Mouse (Mus musculus) thymus, adult 2 months (tissue): ENCODE results near the gene Whrn. TPM values are rescaled to one million over a fixed set of nuclear protein-coding genes. Genes with fewer than 3 reads are reported as not detected.
A peak's percentile ranks its signal among the peaks of the same experiment; 100 is the strongest.

Source experiments
- DNase-seq: peaks from one replicate; pipeline ENCODE4 v3.0.0; 2021
- H3K27ac ChIP-seq: fragments of 200-500 bp; 2 replicates; pipeline ENCODE4 v1.5.1; 2012; ENCODE audit warnings: low read length, control low read depth; ENCODE audit not compliant: control insufficient read depth, insufficient read depth
- H3K27me3 ChIP-seq: fragments of 200-500 bp; 2 replicates; pipeline ENCODE4 v1.6.1; 2012; ENCODE audit warnings: mild to moderate bottlenecking, low read length, moderate library complexity, mixed read lengths; ENCODE audit not compliant: control insufficient read depth, insufficient read depth
- H3K36me3 ChIP-seq: fragments of 200-500 bp; 2 replicates; pipeline ENCODE4 v1.6.1; 2012; ENCODE audit warnings: mild to moderate bottlenecking, low read length, moderate library complexity; ENCODE audit not compliant: control insufficient read depth, insufficient read depth
- H3K4me1 ChIP-seq: fragments of 200-500 bp; replicated peaks from 2 replicates; pipeline ENCODE4 v1.6.1; 2012; ENCODE audit warnings: low read length; ENCODE audit not compliant: control insufficient read depth, insufficient read depth
- H3K4me3 ChIP-seq: fragments of 200-500 bp; 2 replicates; pipeline ENCODE4 v1.5.1; 2012; ENCODE audit warnings: mild to moderate bottlenecking, low read length, control low read depth, moderate library complexity; ENCODE audit not compliant: control insufficient read depth, insufficient read depth
- CTCF ChIP-seq: fragments of 200-500 bp; IDR thresholded peaks from 2 replicates; pipeline ENCODE4 v1.5.1; 2012; ENCODE audit warnings: mild to moderate bottlenecking, control low read depth, low read length, moderate library complexity, borderline replicate concordance; ENCODE audit not compliant: control insufficient read depth, poor library complexity, insufficient read depth; ENCODE audit errors: extremely low read depth
- POLR2A ChIP-seq: fragments of 200-500 bp; IDR thresholded peaks from 2 replicates; pipeline ENCODE4 v1.6.1; 2012; ENCODE audit warnings: mild to moderate bottlenecking, low read length, control low read depth, moderate library complexity; ENCODE audit not compliant: control insufficient read depth, poor library complexity, insufficient read depth; ENCODE audit errors: extremely low read depth
- WGBS: fragments of 180-500 bp; shearing (Covaris S2); methylation state at CpG from one replicate; pipeline ENCODE4 v1.1.7; 2018; 5-methylcytosine and 5-hydroxymethylcytosine counted together
- polyA plus RNA-seq: library from polyadenylated mRNA; depleted of rRNA; stranded (reverse); fragments of >200 nt; gene quantifications from 2 replicates; pipeline ENCODE4 v1.2.3, GENCODE M21; 2012

Whrn gene
- polyA plus RNA-seq, 1 experiment, result 132 TPM

GRCm38 (mm10) chr4:63408247-63408646, 87.5 kb downstream of the Whrn start:
- Histone ChIP-seq H3K27me3 (no peaks in the 10 kb centered on the region), H3K36me3 (no peaks in the 10 kb centered on the region), H3K4me1 (peaks cover 50% of the 10 kb centered on the region), H3K4me3 (no peak overlapping the region), H3K27ac (no peak overlapping the region)
- TF ChIP-seq POLR2A (no peak), CTCF (no peak)
- DNase-seq, result no peak
- WGBS, result 86% methylated on average over 7 of the region's 7 CpGs

DNA sequence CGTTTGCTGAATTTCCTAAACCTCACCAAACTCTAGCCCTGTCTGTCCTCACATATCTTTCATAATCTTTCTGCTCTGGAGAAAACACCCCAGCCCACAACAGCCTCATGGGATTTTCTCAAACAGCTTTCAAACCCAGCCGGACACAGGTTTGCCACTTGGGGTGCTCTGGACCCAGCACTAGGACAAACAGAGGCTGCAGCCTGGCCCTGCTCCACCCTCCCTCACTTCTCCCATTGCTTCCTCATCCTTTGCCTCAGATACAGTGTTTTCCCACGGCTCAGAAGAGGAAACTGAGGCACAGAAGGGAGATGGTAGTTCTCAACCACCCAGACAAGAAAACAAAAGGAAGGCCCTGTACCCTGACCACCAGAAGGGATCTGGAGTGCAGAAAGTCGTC, 90.1 kb downstream of the Whrn start:
- 49% methylated on average over 4 of the region's 4 CpGs for WGBS
- Histone ChIP-seq H3K36me3 (no peaks in the 10 kb centered on the region), H3K4me3 (no peak overlapping the region), H3K27me3 (no peaks in the 10 kb centered on the region), H3K4me1 (peaks cover 62% of the 10 kb centered on the region), H3K27ac (peak overlapping the region; percentile 93; the same call in 1 of the 2 replicates)
- no peak for DNase-seq
- no peak for TF ChIP-seq CTCF
- no peak for TF ChIP-seq POLR2A

GRCm38 (mm10) chr4:63405051-63405450, 90.7 kb downstream of the Whrn start:
- H3K27ac ChIP-seq, result peak overlapping the region; percentile 93
- DNase-seq, result peak; percentile 68
- no peaks in the 10 kb centered on the region for H3K36me3 ChIP-seq
- H3K4me1 ChIP-seq, result peaks cover 69% of the 10 kb centered on the region
- WGBS, result 5% methylated on average over 7 of the region's 7 CpGs
- H3K27me3 ChIP-seq, result no peaks in the 10 kb centered on the region
- TF ChIP-seq POLR2A (no peak), CTCF (no peak)
- no peak overlapping the region for H3K4me3 ChIP-seq

DNA sequence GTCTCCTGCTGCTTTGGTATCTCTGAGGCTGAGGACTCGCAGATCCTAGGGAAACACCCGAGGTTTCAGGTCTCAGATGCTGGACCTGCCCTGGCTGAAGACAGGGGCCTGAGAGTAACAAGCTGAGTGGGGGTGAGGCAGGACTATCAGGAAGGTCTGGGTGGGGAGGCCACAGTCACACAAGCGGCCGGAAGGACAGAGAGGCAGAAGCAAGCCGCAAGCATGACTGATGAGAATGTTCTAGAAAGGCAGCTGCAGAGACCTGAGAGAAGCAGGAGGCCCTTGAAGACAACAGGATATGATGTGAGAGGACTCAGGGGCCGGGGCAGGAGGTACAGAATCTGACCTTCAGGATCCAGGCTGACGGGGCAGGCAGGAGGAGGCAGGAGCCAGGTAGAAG, 91.6 kb downstream of the Whrn start:
- 7% methylated on average over 7 of the region's 7 CpGs for WGBS
- peak; percentile 72 for DNase-seq
- Histone ChIP-seq H3K4me3 (peak overlapping the region; percentile 6), H3K4me1 (peaks cover 71% of the 10 kb centered on the region), H3K27me3 (no peaks in the 10 kb centered on the region), H3K27ac (peak overlapping the region; percentile 93), H3K36me3 (no peaks in the 10 kb centered on the region)
- TF ChIP-seq CTCF, result no peak
- peak; percentile 42 for TF ChIP-seq POLR2A

DNA sequence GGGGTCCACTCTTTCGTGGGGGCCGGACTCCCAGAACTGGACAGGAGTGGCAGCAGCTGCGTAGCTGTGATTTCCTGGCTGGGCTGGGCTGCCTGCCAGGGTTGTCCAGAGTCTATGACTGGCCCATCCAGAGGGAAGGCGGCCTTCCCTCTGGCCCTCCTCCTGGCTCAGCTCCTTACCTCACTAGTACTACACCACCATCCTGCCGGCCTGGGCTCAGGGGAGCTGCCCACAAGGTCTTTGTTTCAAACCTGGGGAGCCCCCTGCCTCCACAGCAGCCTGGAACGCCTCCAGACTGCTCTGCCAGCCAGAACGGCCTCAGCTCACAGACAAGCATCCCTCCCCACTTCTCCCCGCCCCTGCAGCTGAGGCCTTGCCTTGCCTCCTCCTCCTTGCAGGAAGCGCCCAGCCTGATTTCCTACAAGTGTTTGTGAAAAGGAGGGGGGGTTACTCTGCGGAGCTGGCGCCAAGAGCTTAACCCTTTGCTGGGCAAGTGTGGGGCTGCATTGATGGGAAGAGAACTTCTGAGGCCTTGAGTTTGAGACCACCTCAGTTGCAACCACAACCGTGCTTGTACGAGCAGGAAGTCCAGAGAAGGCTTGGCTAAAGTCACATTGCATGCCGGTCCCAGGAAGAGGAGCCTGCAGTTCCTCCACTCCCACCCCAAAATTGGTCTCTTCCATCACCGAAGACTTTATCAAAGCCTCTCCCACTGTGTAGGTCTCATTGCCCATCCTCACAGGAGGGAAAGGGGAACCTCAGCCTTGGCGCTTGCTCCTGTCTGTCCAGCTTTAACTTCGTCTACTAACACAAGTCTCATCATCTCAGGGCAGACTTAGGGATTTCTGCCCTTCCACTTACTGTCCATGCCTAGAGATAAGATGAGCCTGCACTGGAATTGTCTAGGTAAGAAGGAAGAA, 92.5 kb downstream of the Whrn start, which contains the start of gene Akna:
TSS of gene Akna (minus strand) at position 315 of the 920 bp plus-strand sequence.
- peaks cover 71% of the 10 kb centered on the region for H3K4me1 ChIP-seq
- 3% methylated on average over 17 of the region's 17 CpGs for WGBS
- H3K27me3 ChIP-seq, result no peaks in the 10 kb centered on the region
- peak within 1 kb of the TSS; percentile 93 for H3K27ac ChIP-seq
- peak; percentile 87 for DNase-seq
- peak; percentile 27; the same call in 1 of the 2 replicates for TF ChIP-seq CTCF
- TF ChIP-seq POLR2A, result peak; percentile 99
- H3K4me3 ChIP-seq, result peak within 1 kb of the TSS; percentile 79
- no peaks in the 10 kb centered on the region for H3K36me3 ChIP-seq

- Histone ChIP-seq H3K36me3 (peaks cover 4% of the 10 kb centered on the region; the same call in 1 of the 2 replicates), H3K27me3 (no peaks in the 10 kb centered on the region), H3K4me3 (peak overlapping the region; percentile 79), H3K4me1 (peaks cover 75% of the 10 kb centered on the region), H3K27ac (peak overlapping the region; percentile 89)
- WGBS, result 2% methylated on average over 6 of the region's 6 CpGs
- no peak for DNase-seq
- TF ChIP-seq CTCF (no peak), POLR2A (no peak)
These were observed 93.2 kb downstream of the Whrn start for GRCm38 (mm10) chr4:63402558-63402957.

DNA sequence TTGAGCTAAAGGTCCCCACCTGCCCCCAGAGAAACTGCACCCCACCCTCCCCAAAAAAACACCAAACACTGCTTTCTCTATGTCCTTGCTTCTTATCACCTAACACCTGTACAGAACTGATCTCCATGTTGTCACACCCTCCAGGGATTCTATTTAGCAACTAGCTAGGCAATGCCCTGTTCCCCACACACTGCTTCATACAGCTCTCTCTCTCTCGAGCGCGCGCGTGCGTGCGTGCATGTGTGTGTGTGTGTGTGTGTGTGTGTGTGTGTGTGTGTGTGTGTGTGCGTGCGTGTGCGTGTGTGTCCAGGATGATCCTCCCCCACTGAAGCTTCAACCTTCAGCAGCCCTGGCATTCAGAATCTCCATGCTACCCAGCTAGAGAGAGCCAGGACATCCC, 93.7 kb downstream of the Whrn start:
- TF ChIP-seq CTCF, result no peak
- peaks cover 9% of the 10 kb centered on the region for H3K36me3 ChIP-seq
- WGBS, result 3% methylated on average over 10 of the region's 10 CpGs
- peak overlapping the region; percentile 89 for H3K27ac ChIP-seq
- peak overlapping the region; percentile 79 for H3K4me3 ChIP-seq
- no peaks in the 10 kb centered on the region for H3K27me3 ChIP-seq
- DNase-seq, result no peak
- H3K4me1 ChIP-seq, result peaks cover 75% of the 10 kb centered on the region
